19 mouse cellular contexts compared by ENCODE assay signal in the genomic region with DNA sequence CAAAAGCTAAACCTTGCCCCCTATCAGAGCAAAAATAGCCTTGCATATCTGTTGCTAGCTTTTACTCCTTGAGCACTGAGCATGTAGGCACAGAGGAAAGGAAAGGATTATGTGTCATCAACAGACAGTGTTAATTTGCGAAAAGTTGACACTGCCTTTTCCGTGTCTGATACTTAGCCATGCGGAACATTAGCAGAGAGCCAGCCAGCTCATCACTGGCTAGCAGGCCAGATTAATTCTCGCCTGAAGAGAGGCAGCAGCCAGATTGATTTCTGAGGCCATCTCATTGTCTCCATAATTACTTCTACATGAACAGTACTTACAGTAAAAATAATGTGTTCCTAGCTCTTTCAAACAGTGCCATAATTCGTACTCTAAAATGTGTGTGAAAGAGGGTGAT. TPM values are rescaled to one million over a fixed set of nuclear protein-coding genes. Genes with fewer than 3 reads are reported as not detected.
DNase-seq lines count a peak whose midpoint lies in the region; ATAC-seq and TF ChIP-seq lines count a peak whose summit lies in the region.
"Had no signal": no experiment of that assay in that cellular context is flagged by ENCODE, and none has a peak within 500 bp of the region (broad histone marks: within the 10 kb centered on the region; RNA-seq: fewer than 3 reads in every experiment).

No protein-coding gene starts in this region.

- no peak for TF ChIP-seq CTCF in gastrocnemius, adult 2 months (IDR thresholded peaks at IDR 0.05)

- H3K27ac ChIP-seq in hindbrain, embryonic 14.5 days, result no peak overlapping the region
- no peak overlapping the region for H3K27ac ChIP-seq in hindbrain, embryonic 11.5 days (ENCODE audit: low read depth, low read length)
- no peak overlapping the region for H3K27ac ChIP-seq in midbrain, embryonic 15.5 days
- H3K27ac ChIP-seq in gastrocnemius, adult 2 months, result no peak overlapping the region
- H3K27ac ChIP-seq: embryonic facial prominence, embryonic 12.5 days; neural tube, embryonic 12.5 days had no signal

- H3K36me3 ChIP-seq in hindbrain, embryonic 14.5 days (replicated peaks; ENCODE audit: control insufficient read depth, insufficient read depth), result no peaks in the 10 kb centered on the region
- H3K36me3 ChIP-seq in hindbrain, embryonic 11.5 days (ENCODE audit: control insufficient read depth, insufficient read depth, low read length), result no peaks in the 10 kb centered on the region
- no peaks in the 10 kb centered on the region for H3K36me3 ChIP-seq in midbrain, embryonic 15.5 days (replicated peaks)
- H3K36me3 ChIP-seq: embryonic facial prominence, embryonic 12.5 days; G1E; neural tube, embryonic 12.5 days had no signal

- 0 out of 2 replicates have a peak, but pooled peaks have one; percentile 51 for ATAC-seq in hindbrain, embryonic 14.5 days (ENCODE audit: low FRiP score)
- no peak for ATAC-seq in hindbrain, embryonic 11.5 days (ENCODE audit: low FRiP score)
- peak; percentile 71 for ATAC-seq in midbrain, embryonic 15.5 days (replicated peaks)
- ATAC-seq: CD4-positive, CD25-positive, alpha-beta regulatory T cell, adult 4 months had no signal

- peak; percentile 67 for DNase-seq in cerebellum, postnatal 10 days
- no peak for DNase-seq in cerebellum, postnatal 25 days
- no peak for DNase-seq in hindbrain, embryonic 14.5 days (ENCODE audit: low spot score)
- DNase-seq in hindbrain, embryonic 11.5 days (ENCODE audit: low spot score), result no peak
- peak; percentile 70 for DNase-seq in Muller cell, postnatal 12 days (ENCODE audit: inconsistent ontology term)
- no peak for DNase-seq in gastrocnemius, adult 2 months
- DNase-seq in layer of hippocampus, adult 9-10 months (ENCODE audit: low spot score), result no peak
- DNase-seq: adrenal gland, adult 2 months; cerebellum, adult 11-12 months; layer of hippocampus, postnatal 36 days; lung, adult 2 months; lung, postnatal 4 days; thymus, adult 18-20 months had no signal

- H3K4me2 ChIP-seq in hindbrain, embryonic 14.5 days (replicated peaks), result no peak overlapping the region
- no peak overlapping the region for H3K4me2 ChIP-seq in hindbrain, embryonic 11.5 days (replicated peaks; ENCODE audit: low read depth, low read length)
- H3K4me2 ChIP-seq in midbrain, embryonic 15.5 days, result no peak overlapping the region
- H3K4me2 ChIP-seq: embryonic facial prominence, embryonic 12.5 days; liver, embryonic 11.5 days; neural tube, embryonic 12.5 days had no signal

- no peaks in the 10 kb centered on the region for H3K27me3 ChIP-seq in hindbrain, embryonic 14.5 days (ENCODE audit: control insufficient read depth, insufficient read depth, low read length)
- no peaks in the 10 kb centered on the region for H3K27me3 ChIP-seq in hindbrain, embryonic 11.5 days (ENCODE audit: control insufficient read depth, insufficient read depth, low read length)
- H3K27me3 ChIP-seq in midbrain, embryonic 15.5 days (replicated peaks), result no peaks in the 10 kb centered on the region
- H3K27me3 ChIP-seq: embryonic facial prominence, embryonic 12.5 days; neural tube, embryonic 12.5 days had no signal

- no peak overlapping the region for H3K9ac ChIP-seq in hindbrain, embryonic 14.5 days
- no peak overlapping the region for H3K9ac ChIP-seq in hindbrain, embryonic 11.5 days (ENCODE audit: low read depth, low read length)
- H3K9ac ChIP-seq in midbrain, embryonic 15.5 days, result no peak overlapping the region
- H3K9ac ChIP-seq: embryonic facial prominence, embryonic 12.5 days; neural tube, embryonic 12.5 days had no signal

- intact Hi-C loops in gastrocnemius, adult 2 months (cut with DNase I), result no loop called here

- no peaks in the 10 kb centered on the region for H3K4me1 ChIP-seq in hindbrain, embryonic 14.5 days (replicated peaks; ENCODE audit: control insufficient read depth, insufficient read depth, low read length)
- H3K4me1 ChIP-seq in hindbrain, embryonic 11.5 days (replicated peaks; ENCODE audit: control insufficient read depth, insufficient read depth, low read length), result no peaks in the 10 kb centered on the region
- no peaks in the 10 kb centered on the region for H3K4me1 ChIP-seq in midbrain, embryonic 15.5 days
- H3K4me1 ChIP-seq: embryonic facial prominence, embryonic 12.5 days; neural tube, embryonic 12.5 days had no signal

- H3K4me3 ChIP-seq in hindbrain, embryonic 14.5 days (replicated peaks; ENCODE audit: low read length), result no peak overlapping the region
- no peak overlapping the region for H3K4me3 ChIP-seq in hindbrain, embryonic 11.5 days (ENCODE audit: low read depth, low read length)
- H3K4me3 ChIP-seq in midbrain, embryonic 15.5 days, result no peak overlapping the region
- no peak overlapping the region for H3K4me3 ChIP-seq in gastrocnemius, adult 2 months
- H3K4me3 ChIP-seq: embryonic facial prominence, embryonic 12.5 days; neural tube, embryonic 12.5 days had no signal

- no peaks in the 10 kb centered on the region for H3K9me3 ChIP-seq in hindbrain, embryonic 14.5 days (ENCODE audit: control insufficient read depth, low read length)
- H3K9me3 ChIP-seq in hindbrain, embryonic 11.5 days (ENCODE audit: control insufficient read depth, low read length), result no peaks in the 10 kb centered on the region
- H3K9me3 ChIP-seq in midbrain, embryonic 15.5 days, result no peaks in the 10 kb centered on the region
- H3K9me3 ChIP-seq: embryonic facial prominence, embryonic 12.5 days; G1E; neural tube, embryonic 12.5 days had no signal

- WGBS in hindbrain, embryonic 14.5 days, result 52% methylated on average over 5 of the region's 5 CpGs
- WGBS in hindbrain, embryonic 11.5 days, result 76% methylated on average over 5 of the region's 5 CpGs
- 45% methylated on average over 5 of the region's 5 CpGs for WGBS in midbrain, embryonic 15.5 days

RNA-seq across cellular contexts. Expression of a gene that starts 48.7 kb away (rescaled TPM):
- 0.67 and 1.0 TPM in 2 replicates for polyA plus RNA-seq in hindbrain, embryonic 14.5 days (2014; fragmentation: Nextera tagmentation; extraction: Ambion mirVana)
- polyA plus RNA-seq in hindbrain, embryonic 11.5 days (2014; fragmentation: Nextera tagmentation; extraction: Ambion mirVana), result 0.27 and 0.48 TPM in 2 replicates
- 0.32 and 1.0 TPM in 2 replicates for polyA plus RNA-seq in midbrain, embryonic 15.5 days (2015; fragmentation: Nextera tagmentation; extraction: Ambion mirVana)
- under 1 TPM; 0.39 to 0.64 TPM for total RNA-seq in gastrocnemius, adult 2 months (2021)
- polyA plus RNA-seq: G1E had no signal

Comparison
In these comparisons a context has a peak if more than half of its experiments do, and no peak if none do; other contexts are left out.
1. DNase-seq: peak in cerebellum, postnatal 10 days (2 of 2) and Muller cell, postnatal 12 days (single experiment); none in cerebellum, postnatal 25 days (0 of 2), hindbrain, embryonic 14.5 days (single experiment), hindbrain, embryonic 11.5 days (single experiment), gastrocnemius, adult 2 months (single experiment) and layer of hippocampus, adult 9-10 months (single experiment).